Mouse (Mus musculus) heart, adult 2 months (tissue): ENCODE data around the gene Manba.

Source experiments
- CTCF ChIP-seq: fragments of 200-600 bp; IDR thresholded peaks from 2 replicates; pipeline ENCODE4 v1.8.1; 2022; ENCODE audit warnings: antibody characterized with exemption, mild to moderate bottlenecking, moderate library complexity
- EP300 ChIP-seq: fragments of 200-500 bp; IDR thresholded peaks from 2 replicates; pipeline ENCODE4 v1.6.1; 2011; ENCODE audit warnings: low read depth, low read length, control low read depth; ENCODE audit not compliant: insufficient read depth
- POLR2A ChIP-seq: fragments of 200-500 bp; IDR thresholded peaks from 2 replicates; pipeline ENCODE4 v1.6.1; 2011; ENCODE audit warnings: mild to moderate bottlenecking, low read depth, low read length, control low read depth; ENCODE audit not compliant: insufficient read depth

DNA sequence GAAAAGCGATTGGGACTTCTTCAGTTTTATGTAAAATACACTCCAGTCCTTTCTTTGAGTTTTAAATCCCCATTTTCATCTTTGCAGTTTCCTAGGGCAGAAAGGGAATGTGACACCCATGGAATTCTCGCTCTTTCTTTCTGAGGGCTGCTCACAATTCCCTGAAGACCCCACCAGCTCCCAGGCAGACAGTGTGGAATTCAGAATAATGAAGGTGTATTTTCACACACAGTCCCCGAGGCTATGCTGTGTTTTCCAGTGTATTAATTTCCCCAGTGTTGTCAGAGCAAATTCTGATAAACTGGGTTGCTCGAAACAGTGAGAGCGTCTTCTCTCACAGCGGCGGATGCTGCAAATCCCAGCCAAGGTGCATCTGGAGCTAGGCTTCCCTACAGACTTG is 44.3 kb downstream of the Manba start:
- TF ChIP-seq POLR2A = no peak
- no peak for TF ChIP-seq EP300
- no peak for TF ChIP-seq CTCF
